Mouse (Mus musculus) embryonic stem cell, embryonic (primary cell): ENCODE measurements around the gene Snx30.

ENCODE experiments used
- CTCF ChIA-PET, 4 experiments: fragments of 300-600 bp in 2 of 4; fragments of 350-600 bp in 2 of 4; sonication (Branson Sonifier 250); formaldehyde crosslinking; loops; one replicate each; lab custom pipeline; 2022; ENCODE audit warnings: inconsistent platforms in 2 of 4; lab: Charles Lee
- POLR2A ChIA-PET, 4 experiments: fragments of 300-600 bp in 2 of 4; fragments of 350-600 bp in 2 of 4; sonication (Branson Sonifier 250); formaldehyde crosslinking; loops; one replicate each; lab custom pipeline; 2022; ENCODE audit warnings: antibody characterized with exemption in 4 of 4, inconsistent platforms in 1 of 4; lab: Charles Lee

Snx30 gene

DNA sequence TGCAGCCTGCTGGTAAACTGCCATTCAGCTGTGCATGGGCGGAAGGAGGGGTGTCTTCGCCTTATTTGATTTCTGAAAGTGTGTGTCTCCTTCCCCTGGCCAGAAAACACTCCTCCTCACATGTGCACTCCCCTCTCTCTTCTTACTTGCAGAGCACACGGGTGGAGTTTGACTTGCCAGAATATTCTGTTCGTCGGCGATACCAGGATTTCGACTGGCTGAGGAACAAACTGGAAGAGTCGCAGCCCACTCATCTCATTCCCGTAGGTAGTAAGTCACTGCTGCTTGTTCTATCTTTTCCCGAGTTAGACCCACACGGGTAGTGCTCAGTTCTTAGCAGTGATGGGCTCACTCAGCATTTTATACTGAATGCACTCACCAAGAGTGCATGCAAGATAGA lies 62.4 kb downstream of the Snx30 start:
- ChIA-PET POLR2A (interaction anchor here in 1 of 4 experiments (0.6 to 1.4 kb wide), 2 partner anchors 84 to 243 kb away, joined by 4 to 5 read pairs; no protein-coding TSS in a partner anchor), CTCF (interaction anchor here in 1 of 4 experiments (0.6 kb wide), 1 partner anchor 23 kb away, joined by 4 read pairs; no protein-coding TSS in a partner anchor)

DNA sequence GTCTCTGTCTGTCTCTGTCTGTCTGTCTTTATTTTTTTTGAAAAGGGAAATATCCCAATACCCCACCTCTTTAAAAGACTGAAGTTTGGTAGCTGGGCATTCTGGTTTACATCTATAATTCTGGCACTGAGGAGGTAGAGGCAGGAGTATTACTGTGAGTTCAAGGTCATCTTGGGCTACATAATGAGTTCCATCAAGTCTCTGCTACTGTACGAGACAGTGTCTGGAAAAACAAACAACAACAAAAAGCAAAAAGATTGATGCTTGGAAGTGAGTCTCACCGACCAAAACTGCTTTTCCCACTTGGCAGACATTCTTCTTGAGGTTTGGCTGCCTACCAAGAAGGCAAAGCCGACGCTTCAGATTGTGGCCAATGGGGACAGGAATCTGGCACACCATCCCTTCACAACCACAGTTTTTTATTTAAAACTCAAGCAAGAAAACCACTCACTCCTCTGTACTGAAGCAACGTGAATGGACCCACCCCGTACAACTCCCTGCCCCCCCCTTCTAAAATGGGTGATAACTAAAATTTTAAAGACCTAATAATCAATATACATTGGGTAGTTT lies 63.9 kb downstream of the Snx30 start:
- CTCF ChIA-PET = interaction anchor here in 2 of 4 experiments (0.9 to 1.6 kb wide), 5 partner anchors 8 to 61 kb away, joined by 3 to 14 read pairs (median 6); no protein-coding TSS in a partner anchor
- POLR2A ChIA-PET = interaction anchor here in 1 of 4 experiments (1.3 to 2.4 kb wide), 3 partner anchors 12 to 86 kb away, joined by 4 to 9 read pairs (median 4); partner anchors contain the start of gene Snx30

DNA sequence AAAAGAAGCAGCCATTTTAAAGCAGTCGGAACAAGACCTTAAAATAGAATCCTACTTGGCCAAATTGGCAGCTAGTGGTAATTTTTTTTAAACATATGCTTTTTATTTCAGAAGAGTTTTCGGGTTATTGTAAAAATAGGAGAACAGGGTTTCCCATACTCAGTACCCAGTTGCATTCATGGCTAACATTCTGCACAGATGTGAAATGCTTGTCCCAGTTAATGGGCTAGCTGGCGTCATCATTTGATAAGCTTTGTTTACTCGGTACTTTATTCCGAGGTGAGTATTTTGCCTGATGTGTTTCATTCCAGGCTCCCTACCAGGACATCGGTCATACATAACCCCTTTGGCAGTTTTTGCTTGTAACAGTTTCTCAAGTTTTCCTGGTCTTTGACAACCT lies 64.8 kb downstream of the Snx30 start:
- ChIA-PET POLR2A (interaction anchor here in 3 of 4 experiments (0.6 to 2.4 kb wide), 11 partner anchors 8 to 87 kb away, joined by 3 to 9 read pairs (median 4); partner anchors contain the start of gene Snx30 (in 2 of the 3)), CTCF (interaction anchor here (0.6 to 1.9 kb wide), 47 partner anchors 8 to 244 kb away, joined by 3 to 16 read pairs (median 4); partner anchors contain the start of genes E130308A19Rik (in 1 of the 4), Slc46a2 (in 1 of the 4) and Snx30 (in 1 of the 4))

GRCm38 (mm10) chr4:59870859-59871591 lies 65.4 kb downstream of the Snx30 start:
- CTCF ChIA-PET = interaction anchor here (0.5 to 1.9 kb wide), 57 partner anchors 8 to 245 kb away, joined by 3 to 16 read pairs (median 4); partner anchors contain the start of genes E130308A19Rik (in 1 of the 4), Slc46a2 (in 1 of the 4) and Snx30 (in 1 of the 4)
- POLR2A ChIA-PET = interaction anchor here (0.6 to 2.4 kb wide), 13 partner anchors 9 to 88 kb away, joined by 3 to 9 read pairs (median 4); partner anchors contain the start of gene Snx30 (in 2 of the 4)

DNA sequence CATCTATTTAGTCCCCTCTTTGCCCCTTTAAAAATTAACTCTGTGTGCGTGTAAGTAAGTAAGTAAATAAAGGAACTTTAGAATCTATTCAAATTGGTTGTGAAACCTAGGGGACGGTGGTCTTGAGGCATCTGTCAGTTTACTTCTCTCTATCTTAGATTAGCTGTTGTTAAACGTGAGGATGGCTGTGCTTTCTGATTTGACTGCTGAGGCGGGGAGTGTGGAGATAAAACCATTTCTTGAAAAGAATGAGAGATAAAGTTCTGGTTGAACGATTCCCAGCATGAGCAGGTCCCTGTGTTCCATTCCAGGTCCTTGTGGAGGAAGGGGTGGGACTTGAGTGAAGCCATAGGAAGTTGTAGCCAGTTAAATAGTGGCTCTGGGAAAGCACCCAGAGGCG lies 67.6 kb downstream of the Snx30 start:
- ChIA-PET CTCF (interaction anchor here in 1 of 4 experiments (1.1 to 1.7 kb wide), 4 partner anchors 21 to 134 kb away, joined by 3 to 4 read pairs (median 4); no protein-coding TSS in a partner anchor), POLR2A (interaction anchor here in 1 of 4 experiments (1.3 kb wide), 1 partner anchor 89 kb away, joined by 3 read pairs; no protein-coding TSS in a partner anchor)

DNA sequence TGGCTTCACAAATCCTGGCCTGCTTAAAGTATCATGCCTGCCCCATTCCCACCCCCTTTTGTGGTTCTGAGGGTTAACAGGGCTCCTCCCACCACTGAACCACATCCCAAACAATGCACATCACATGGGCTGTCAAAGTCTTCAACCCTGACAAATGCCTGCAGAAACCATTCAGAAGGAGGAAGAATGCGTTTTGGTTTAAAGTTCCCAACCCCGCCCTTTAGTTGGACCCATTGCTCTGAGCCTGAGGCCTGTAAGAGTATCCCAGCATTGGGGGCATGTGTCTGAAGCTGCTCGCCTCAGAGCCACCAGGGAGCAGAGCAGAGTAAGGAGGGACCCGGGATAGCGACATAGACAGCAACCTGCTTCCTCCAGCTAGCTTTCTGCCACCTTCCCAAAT lies 68.2 kb downstream of the Snx30 start:
- ChIA-PET CTCF (interaction anchor here in 3 of 4 experiments (0.6 to 1.7 kb wide), 7 partner anchors 21 to 639 kb away, joined by 3 to 4 read pairs (median 3); no protein-coding TSS in a partner anchor), POLR2A (interaction anchor here in 3 of 4 experiments (0.9 to 3.0 kb wide), 7 partner anchors 10 to 508 kb away, joined by 3 to 16 read pairs (median 5); partner anchors contain the start of gene Snx30 (in 1 of the 3))

GRCm38 (mm10) chr4:59876570-59876969 lies 70.9 kb downstream of the Snx30 start:
- ChIA-PET CTCF (no interaction called here), POLR2A (interaction anchor here in 1 of 4 experiments (1.3 to 3.0 kb wide), 3 partner anchors 8 to 23 kb away, joined by 4 to 16 read pairs (median 9); no protein-coding TSS in a partner anchor)

DNA sequence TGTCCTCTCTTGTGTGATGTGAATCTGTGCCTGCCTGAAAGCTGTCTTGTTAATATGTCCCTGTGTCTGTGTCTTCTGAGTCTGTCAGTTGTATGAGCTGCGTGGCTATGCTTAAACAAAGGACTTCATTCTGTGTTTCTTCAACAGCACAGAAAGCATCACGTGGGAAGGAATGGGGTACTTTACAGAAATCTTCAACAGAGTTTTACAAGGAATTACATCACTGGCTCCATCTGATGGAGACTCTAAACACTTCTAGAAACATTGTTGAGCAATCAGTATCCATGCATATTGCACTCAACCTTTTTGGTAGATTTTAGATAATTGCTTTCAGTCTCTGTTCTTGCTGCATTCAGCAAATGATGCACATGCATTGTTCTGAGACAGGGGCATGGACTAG lies 71.4 kb downstream of the Snx30 start:
- ChIA-PET CTCF (no interaction called here), POLR2A (interaction anchor here in 1 of 4 experiments (0.6 to 2.5 kb wide), 2 partner anchors 13 to 17 kb away, joined by 3 to 7 read pairs; no protein-coding TSS in a partner anchor)

DNA sequence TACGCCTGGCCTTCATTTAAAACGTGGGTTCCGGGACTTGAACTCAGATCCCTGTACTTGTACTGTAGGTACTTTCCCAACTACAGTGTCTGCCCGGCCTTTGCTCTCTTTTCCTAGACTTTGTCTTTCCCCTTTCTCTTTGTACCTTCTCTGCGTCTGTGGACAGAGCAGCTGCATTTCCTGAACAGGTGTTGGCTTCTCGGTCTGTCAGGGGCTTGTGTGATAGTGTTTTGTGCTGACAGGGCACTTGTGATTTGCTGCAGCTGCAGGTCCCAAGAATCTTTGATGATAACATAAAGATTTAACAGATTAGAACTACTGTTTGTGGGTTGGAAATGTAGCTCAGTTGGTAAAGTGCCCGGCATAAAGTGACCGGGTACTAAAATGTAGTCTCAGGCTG lies 73.0 kb downstream of the Snx30 start:
- ChIA-PET CTCF (interaction anchor here in 1 of 4 experiments (0.6 kb wide), 1 partner anchor 27 kb away, joined by 4 read pairs; no protein-coding TSS in a partner anchor), POLR2A (interaction anchor here in 2 of 4 experiments (0.7 to 2.5 kb wide), 4 partner anchors 16 to 95 kb away, joined by 3 to 7 read pairs (median 4); no protein-coding TSS in a partner anchor)

- POLR2A ChIA-PET = interaction anchor here in 2 of 4 experiments (1.7 to 2.5 kb wide), 2 partner anchors 15 to 16 kb away, joined by 6 to 7 read pairs; no protein-coding TSS in a partner anchor
Observed at GRCm38 (mm10) chr4:59879444-59879843, 73.8 kb downstream of the Snx30 start.

GRCm38 (mm10) chr4:59880725-59881124 lies 75.1 kb downstream of the Snx30 start:
- ChIA-PET CTCF (interaction anchor here in 2 of 4 experiments (0.5 to 1.7 kb wide), 8 partner anchors 10 to 230 kb away, joined by 3 to 8 read pairs (median 6); no protein-coding TSS in a partner anchor), POLR2A (interaction anchor here in 3 of 4 experiments (0.6 to 7.9 kb wide), 17 partner anchors 10 to 1352 kb away, joined by 3 to 55 read pairs (median 4); partner anchors contain the start of gene Snx30 (in 1 of the 3))

More at GRCm38 (mm10) chr4:59879444-59879843, 73.8 kb downstream of the Snx30 start:
- CTCF ChIA-PET = interaction anchor here in 1 of 4 experiments (0.5 to 0.6 kb wide), 2 partner anchors 26 to 250 kb away, joined by 3 to 4 read pairs; no protein-coding TSS in a partner anchor

- ChIA-PET CTCF (interaction anchor here in 2 of 4 experiments (0.5 to 1.7 kb wide), 8 partner anchors 10 to 231 kb away, joined by 3 to 8 read pairs (median 6); no protein-coding TSS in a partner anchor), POLR2A (interaction anchor here in 3 of 4 experiments (0.6 to 7.9 kb wide), 16 partner anchors 10 to 97 kb away, joined by 3 to 55 read pairs (median 4); partner anchors contain the start of gene Snx30 (in 1 of the 3))
Observed at GRCm38 (mm10) chr4:59881210-59881609, 75.6 kb downstream of the Snx30 start.

DNA sequence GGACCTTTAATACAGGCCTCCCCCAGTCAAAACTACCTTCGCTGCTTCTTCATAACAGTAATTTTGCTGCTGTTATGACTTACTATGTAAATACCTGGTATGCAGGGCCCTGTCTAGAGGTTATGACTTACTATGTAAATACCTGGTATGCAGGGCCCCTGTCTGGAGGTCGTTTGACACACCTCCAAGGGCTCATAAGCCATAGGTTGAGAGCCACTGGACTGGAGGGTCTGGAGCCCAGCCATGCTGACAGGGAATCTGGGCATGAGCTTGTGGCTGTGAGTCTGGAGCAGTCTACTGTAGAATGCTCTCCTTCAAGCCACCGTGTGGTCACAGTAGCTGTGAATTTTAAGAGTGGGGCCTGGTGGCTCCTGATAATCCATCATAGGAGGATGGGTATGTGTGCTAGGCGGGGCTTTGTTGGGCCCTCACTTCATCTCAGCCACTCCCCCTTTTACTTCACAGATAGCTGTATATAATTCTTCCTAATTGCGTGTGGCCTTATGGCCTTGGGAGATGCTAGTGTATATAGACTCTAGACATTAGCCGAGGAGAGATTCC lies 78.6 kb downstream of the Snx30 start:
- POLR2A ChIA-PET = interaction anchor here in 2 of 4 experiments (1.0 to 7.9 kb wide), 7 partner anchors 8 to 77 kb away, joined by 3 to 55 read pairs (median 4); no protein-coding TSS in a partner anchor
- CTCF ChIA-PET = interaction anchor here in 3 of 4 experiments (0.5 to 1.0 kb wide), 5 partner anchors 13 to 109 kb away, joined by 3 to 5 read pairs (median 4); no protein-coding TSS in a partner anchor

DNA sequence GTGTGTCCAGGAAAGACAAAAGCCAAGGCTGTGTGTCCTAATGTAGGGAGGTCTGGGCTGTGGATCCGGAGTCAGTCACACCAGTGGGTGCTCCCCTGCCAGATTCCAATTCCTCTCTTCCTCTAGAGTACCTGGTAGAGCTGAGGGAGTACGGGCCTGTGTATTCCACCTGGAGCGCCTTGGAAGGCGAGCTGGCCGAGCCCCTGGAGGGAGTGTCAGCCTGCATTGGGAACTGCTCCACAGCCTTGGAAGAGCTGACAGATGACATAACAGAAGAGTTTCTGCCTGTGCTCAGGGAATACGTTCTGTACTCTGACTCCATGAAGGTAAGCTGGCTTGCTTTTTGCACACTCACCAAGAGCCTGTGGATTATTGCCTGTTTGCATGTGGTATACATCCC lies 80.6 kb downstream of the Snx30 start:
- ChIA-PET POLR2A (interaction anchor here in 1 of 4 experiments (0.8 to 7.9 kb wide), 3 partner anchors 9 to 70 kb away, joined by 3 to 55 read pairs (median 4); no protein-coding TSS in a partner anchor), CTCF (no interaction called here)

DNA sequence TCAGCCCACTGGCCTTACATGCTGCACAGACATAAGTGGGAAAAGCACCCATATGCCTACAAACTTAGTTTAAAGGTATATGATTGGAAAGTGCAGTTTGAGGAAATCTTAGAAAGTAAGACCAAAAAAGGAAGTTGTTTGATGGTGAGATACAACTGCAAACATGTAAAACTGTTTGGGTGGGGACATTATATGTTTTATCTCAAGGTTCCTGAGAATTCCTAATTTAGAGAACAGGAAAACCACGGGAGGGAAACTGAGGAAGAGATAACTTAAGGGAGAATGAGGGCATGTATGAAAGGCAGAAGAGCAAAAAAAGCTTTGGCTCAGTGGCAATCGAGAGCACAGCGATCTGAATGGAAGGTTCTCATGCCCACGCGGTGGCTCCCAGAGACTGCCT lies 81.4 kb downstream of the Snx30 start:
- CTCF ChIA-PET = interaction anchor here in 2 of 4 experiments (0.6 kb wide), 2 partner anchors 35 to 41 kb away, joined by 3 to 4 read pairs; no protein-coding TSS in a partner anchor
- POLR2A ChIA-PET = interaction anchor here in 1 of 4 experiments (0.8 to 7.9 kb wide), 3 partner anchors 8 to 71 kb away, joined by 3 to 55 read pairs (median 4); no protein-coding TSS in a partner anchor

DNA sequence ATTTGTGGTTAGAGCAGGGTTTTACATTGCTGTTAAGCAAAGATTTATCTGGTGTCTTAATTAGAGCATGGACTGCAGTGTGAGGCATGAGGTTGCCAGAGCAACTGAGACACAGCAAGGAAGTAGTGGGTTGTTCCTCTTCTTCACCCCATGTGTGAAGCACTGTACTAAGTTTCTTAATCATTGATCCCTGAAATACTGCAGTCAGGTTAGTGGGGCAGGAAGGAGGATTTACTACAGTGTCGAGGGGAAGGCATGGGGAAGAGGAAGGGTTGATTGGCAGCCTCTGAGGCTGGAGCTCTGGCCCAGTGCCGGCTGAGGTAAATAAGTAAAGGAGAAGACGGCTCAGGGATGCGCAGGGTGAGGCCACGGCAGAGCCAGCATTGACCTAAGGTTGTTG lies 82.4 kb downstream of the Snx30 start:
- ChIA-PET CTCF (no interaction called here), POLR2A (no interaction called here)
